Mouse (Mus musculus) lung, embryonic 16.5 days (tissue): ENCODE data around the gene Gm21897. TPM values are rescaled to one million over a fixed set of nuclear protein-coding genes. Genes with fewer than 3 reads are reported as not detected.

ENCODE experiments used
- ATAC-seq: fragments of 200-750 bp; cut with Nextera tagmentation; 2 replicates; pipeline ENCODE4 v1.8.0; 2017; ENCODE audit warnings: low read depth, mild to moderate bottlenecking, moderate library complexity
- H3K27ac ChIP-seq: fragments of 300-500 bp; sonication (generic); 2 replicates; pipeline ENCODE4 v1.5.1; 2014; ENCODE audit warnings: mild to moderate bottlenecking, control low read depth, low read length
- H3K27me3 ChIP-seq: fragments of 300-500 bp; sonication (generic); 2 replicates; pipeline ENCODE4 v1.6.1; 2014; ENCODE audit warnings: low read depth, low read length, mixed read lengths; ENCODE audit not compliant: control insufficient read depth, insufficient read depth
- H3K36me3 ChIP-seq: fragments of 300-500 bp; sonication (generic); 2 replicates; pipeline ENCODE4 v1.6.1; 2014; ENCODE audit warnings: low read length; ENCODE audit not compliant: control insufficient read depth, insufficient read depth
- H3K4me1 ChIP-seq: fragments of 300-500 bp; sonication (generic); replicated peaks from 2 replicates; pipeline ENCODE4 v1.6.1; 2014; ENCODE audit warnings: low read length, mixed read lengths; ENCODE audit not compliant: control insufficient read depth, insufficient read depth
- H3K4me2 ChIP-seq: fragments of 300-500 bp; sonication (generic); 2 replicates; pipeline ENCODE4 v1.6.1; 2014; ENCODE audit warnings: low read depth, low read length, control low read depth
- H3K4me3 ChIP-seq: fragments of 300-500 bp; sonication (generic); 2 replicates; pipeline ENCODE4 v1.5.1; 2014; ENCODE audit warnings: mild to moderate bottlenecking, low read length, control low read depth
- H3K9ac ChIP-seq: fragments of 300-500 bp; sonication (generic); 2 replicates; pipeline ENCODE4 v1.6.1; 2014; ENCODE audit warnings: low read length, control low read depth
- H3K9me3 ChIP-seq: fragments of 300-500 bp; sonication (generic); 2 replicates; pipeline ENCODE4 v1.6.1; 2016; ENCODE audit warnings: low read length; ENCODE audit not compliant: control insufficient read depth
- WGBS: fragments of 180-500 bp; shearing (Covaris S2); extraction: QIAGEN DNeasy Blood & Tissue Kit; methylation state at CpG from one replicate; pipeline ENCODE4 v1.1.7; 2014; 5-methylcytosine and 5-hydroxymethylcytosine counted together
- polyA plus RNA-seq: library from polyadenylated mRNA; unstranded; fragments of >200 nt; fragmentation: Nextera tagmentation; extraction: Ambion mirVana; gene quantifications from 2 replicates; pipeline ENCODE4 v1.2.1, GENCODE M21; 2015

Gm21897 gene
- polyA plus RNA-seq, 1 experiment from 2014 or later: not detected

- no peaks in the 10 kb centered on the region for H3K36me3 ChIP-seq
- no peak overlapping the region for H3K27ac ChIP-seq
- no peak for ATAC-seq
- H3K9me3 ChIP-seq: no peaks in the 10 kb centered on the region
- no peak overlapping the region for H3K4me2 ChIP-seq
- 69% methylated on average over 2 of the region's 2 CpGs for WGBS
- peaks cover 3% of the 10 kb centered on the region; the same call in 1 of the 2 replicates for H3K4me1 ChIP-seq
- no peak overlapping the region for H3K4me3 ChIP-seq
- no peaks in the 10 kb centered on the region for H3K27me3 ChIP-seq
- no peak overlapping the region for H3K9ac ChIP-seq
These were observed 32.1 kb downstream of the Gm21897 start for GRCm38 (mm10) chr16:15349381-15349780.

GRCm38 (mm10) chr16:15351301-15351700 is 34.0 kb downstream of the Gm21897 start:
- Histone ChIP-seq H3K4me3 (no peak overlapping the region), H3K36me3 (no peaks in the 10 kb centered on the region), H3K4me2 (no peak overlapping the region), H3K27ac (0 out of 2 replicates have a peak overlapping the region, but pooled peaks have one; percentile 3), H3K27me3 (no peaks in the 10 kb centered on the region), H3K4me1 (no peaks in the 10 kb centered on the region), H3K9ac (no peak overlapping the region), H3K9me3 (no peaks in the 10 kb centered on the region)
- no peak for ATAC-seq
- 50% methylated on average over 1 of the region's 1 CpGs for WGBS

GRCm38 (mm10) chr16:15352320-15352719 is 35.1 kb downstream of the Gm21897 start:
- H3K9me3 ChIP-seq: no peaks in the 10 kb centered on the region
- no peaks in the 10 kb centered on the region for H3K27me3 ChIP-seq
- H3K4me1 ChIP-seq: peaks cover under 1% of the 10 kb centered on the region; the same call in 1 of the 2 replicates
- H3K27ac ChIP-seq: no peak overlapping the region
- H3K4me2 ChIP-seq: no peak overlapping the region
- peak; percentile 39; the same call in 1 of the 2 replicates for ATAC-seq
- no peak overlapping the region for H3K4me3 ChIP-seq
- H3K36me3 ChIP-seq: no peaks in the 10 kb centered on the region
- H3K9ac ChIP-seq: no peak overlapping the region
- 50% methylated on average over 2 of the region's 2 CpGs for WGBS

GRCm38 (mm10) chr16:15354901-15355300 is 37.6 kb downstream of the Gm21897 start:
- no peak overlapping the region for H3K4me2 ChIP-seq
- H3K4me1 ChIP-seq: peaks cover 5% of the 10 kb centered on the region; the same call in 1 of the 2 replicates
- no peaks in the 10 kb centered on the region for H3K27me3 ChIP-seq
- H3K9ac ChIP-seq: no peak overlapping the region
- H3K36me3 ChIP-seq: no peaks in the 10 kb centered on the region
- 28% methylated on average over 2 of the region's 2 CpGs for WGBS
- peak; percentile 64 for ATAC-seq
- H3K4me3 ChIP-seq: no peak overlapping the region
- H3K27ac ChIP-seq: no peak overlapping the region; the same call in 1 of the 2 replicates
- no peaks in the 10 kb centered on the region for H3K9me3 ChIP-seq

GRCm38 (mm10) chr16:15355339-15355738 is 38.1 kb downstream of the Gm21897 start:
- 64% methylated on average over 1 of the region's 1 CpGs for WGBS
- no peak overlapping the region for H3K9ac ChIP-seq
- H3K27me3 ChIP-seq: no peaks in the 10 kb centered on the region
- no peaks in the 10 kb centered on the region for H3K36me3 ChIP-seq
- no peaks in the 10 kb centered on the region for H3K9me3 ChIP-seq
- H3K27ac ChIP-seq: no peak overlapping the region
- H3K4me3 ChIP-seq: no peak overlapping the region
- no peak overlapping the region for H3K4me2 ChIP-seq
- no peak for ATAC-seq
- H3K4me1 ChIP-seq: peaks cover 5% of the 10 kb centered on the region; the same call in 1 of the 2 replicates

- H3K4me2 ChIP-seq: no peak overlapping the region
- peaks cover 5% of the 10 kb centered on the region; the same call in 1 of the 2 replicates for H3K4me1 ChIP-seq
- no peaks in the 10 kb centered on the region for H3K36me3 ChIP-seq
- no peaks in the 10 kb centered on the region for H3K9me3 ChIP-seq
- 0 out of 2 replicates have a peak overlapping the region, but pooled peaks have one; percentile 30 for H3K27ac ChIP-seq
- peak; percentile 68 for ATAC-seq
- H3K9ac ChIP-seq: no peak overlapping the region
- no peak overlapping the region for H3K4me3 ChIP-seq
- no peaks in the 10 kb centered on the region for H3K27me3 ChIP-seq
These were observed 40.5 kb downstream of the Gm21897 start for GRCm38 (mm10) chr16:15357766-15358165.

- Histone ChIP-seq H3K4me3 (no peak overlapping the region), H3K27ac (peak overlapping the region; percentile 26; the same call in 1 of the 2 replicates), H3K27me3 (no peaks in the 10 kb centered on the region), H3K9me3 (no peaks in the 10 kb centered on the region), H3K4me2 (no peak overlapping the region), H3K4me1 (peaks cover 5% of the 10 kb centered on the region; the same call in 1 of the 2 replicates), H3K36me3 (no peaks in the 10 kb centered on the region), H3K9ac (no peak overlapping the region)
- no peak for ATAC-seq
- WGBS: 64% methylated on average over 3 of the region's 3 CpGs
These were observed 42.0 kb downstream of the Gm21897 start for GRCm38 (mm10) chr16:15359110-15359782.

GRCm38 (mm10) chr16:15360825-15361224 is 43.6 kb downstream of the Gm21897 start:
- Histone ChIP-seq H3K36me3 (no peaks in the 10 kb centered on the region), H3K4me1 (peaks cover 5% of the 10 kb centered on the region; the same call in 1 of the 2 replicates)

More at GRCm38 (mm10) chr16:15360825-15361224, 43.6 kb downstream of the Gm21897 start:
- Histone ChIP-seq H3K9ac (no peak overlapping the region), H3K27me3 (no peaks in the 10 kb centered on the region), H3K27ac (no peak overlapping the region), H3K4me2 (no peak overlapping the region), H3K4me3 (no peak overlapping the region), H3K9me3 (no peaks in the 10 kb centered on the region)
- no peak for ATAC-seq
